Mouse (Mus musculus): ENCODE data around the gene Vkorc1l1. TPM values are rescaled to one million over a fixed set of nuclear protein-coding genes. Genes with fewer than 3 reads are reported as not detected.

Gene Vkorc1l1
- 20.3 and 24.3 TPM in 2 replicates for total RNA-seq (2014; rRNA removed)
- 14.4 and 14.6 TPM in 2 replicates for polyA plus RNA-seq (2012; rRNA removed)

DNA sequence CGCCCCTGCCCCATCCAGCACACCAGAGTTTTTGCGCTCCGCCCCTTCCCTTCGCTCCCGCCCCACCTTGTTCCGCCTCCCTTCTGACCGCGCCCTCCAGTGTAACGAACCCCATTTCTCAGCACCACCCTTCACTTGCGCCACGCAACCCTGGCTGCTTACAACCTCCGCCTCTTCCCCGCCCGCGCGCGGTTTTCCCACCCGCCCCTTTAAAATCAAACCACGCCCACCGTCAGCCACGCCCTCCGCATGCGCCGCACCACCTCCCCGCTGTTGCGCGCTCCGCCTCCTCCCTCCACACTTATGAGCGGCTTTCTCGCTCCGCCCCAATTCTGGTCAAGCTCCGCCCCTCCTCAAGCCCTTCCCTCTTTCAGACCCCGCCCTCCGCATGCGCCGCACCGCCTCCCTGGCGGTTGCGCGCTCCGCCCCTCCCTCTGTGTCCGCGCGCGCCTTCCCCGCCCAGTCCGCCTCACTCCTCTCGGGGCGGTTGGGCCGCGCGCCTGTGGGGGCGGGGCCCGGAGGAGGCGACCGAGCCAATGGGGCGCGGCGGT lies at the start of gene Vkorc1l1:
TSS of gene Vkorc1l1 (plus strand) at position 476 of the 551 bp plus-strand sequence.
- TF ChIP-seq POLR2A (IDR thresholded peaks at IDR 0.05; ENCODE audit: extremely low read depth, insufficient read depth, low read length) (no peak), CTCF (IDR thresholded peaks at IDR 0.05; ENCODE audit: low read depth, low read length) (no peak)
- H3K79me2 ChIP-seq (ENCODE audit: control insufficient read depth, insufficient read depth, low read length): peaks cover 11% of the 10 kb centered on the region; the same call in 1 of the 2 replicates
- peak; percentile 97 for DNase-seq (ENCODE audit: extremely low read depth, low read depth, low spot score)
- WGBS: under 1% methylated on average over 59 of the region's 59 CpGs
- peak within 1 kb of the TSS; percentile 98 for H3K9ac ChIP-seq (ENCODE audit: low read depth, low read length)
- peak within 1 kb of the TSS; percentile 95 for H3K27ac ChIP-seq (replicated peaks; ENCODE audit: insufficient read depth, low read depth, low read length)
- H3K4me1 ChIP-seq (ENCODE audit: control insufficient read depth, insufficient read depth, low read length): peaks cover 3% of the 10 kb centered on the region; the same call in 1 of the 2 replicates
- no peaks in the 10 kb centered on the region for H3K27me3 ChIP-seq (ENCODE audit: control insufficient read depth, insufficient read depth, low read length)
- H3K36me3 ChIP-seq (ENCODE audit: control insufficient read depth, insufficient read depth, low read length): no peaks in the 10 kb centered on the region; the same call in 1 of the 2 replicates
- H3K4me3 ChIP-seq (ENCODE audit: insufficient read depth, low read depth, low read length): peak within 1 kb of the TSS; percentile 99

DNA sequence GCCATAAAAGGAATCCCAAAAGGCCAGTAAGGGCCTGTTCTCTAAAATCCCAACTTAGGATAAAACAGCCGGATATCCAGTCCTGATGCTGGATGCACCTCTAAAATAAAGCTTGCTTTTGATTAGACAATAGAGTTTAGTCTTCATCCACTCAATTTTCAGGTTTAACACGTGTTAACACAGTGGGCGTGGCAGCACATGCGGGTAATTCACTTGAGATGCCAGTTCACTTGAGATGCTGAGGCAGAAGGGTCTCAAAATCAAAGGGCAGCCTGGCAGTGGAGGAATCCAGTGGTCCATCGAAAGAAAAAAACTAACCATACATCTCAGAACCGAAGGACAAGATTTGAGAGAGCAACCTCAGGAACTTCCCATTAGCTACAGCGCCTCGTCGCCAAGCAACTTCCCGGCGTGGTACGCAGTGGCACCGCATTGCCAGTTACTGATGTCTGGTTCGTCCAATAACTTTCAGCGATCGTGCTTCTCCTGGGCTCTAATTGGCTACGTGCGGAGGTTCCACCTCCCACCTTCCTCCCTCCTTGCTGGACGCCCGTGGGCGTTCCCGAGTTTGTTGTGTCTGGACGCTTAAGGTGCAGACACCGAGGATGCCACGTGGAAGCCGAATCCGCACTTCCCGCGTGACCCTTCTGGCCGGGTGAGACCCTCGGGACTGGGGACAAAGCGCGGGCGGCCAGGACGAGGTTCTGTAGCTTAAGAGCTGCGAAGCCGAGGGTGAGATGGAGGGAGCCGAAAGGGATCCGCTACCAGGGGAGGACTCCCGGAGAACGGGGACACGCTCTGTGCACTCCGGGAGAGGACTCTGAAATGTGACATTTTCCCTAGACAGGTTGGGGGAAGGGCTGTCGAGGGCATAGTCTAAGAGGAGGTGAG lies 46.3 kb upstream of the Vkorc1l1 start, which contains the start of gene Zbed5:
TSS of gene Zbed5 (plus strand) at position 526 of the 891 bp plus-strand sequence.
- H3K9ac ChIP-seq (ENCODE audit: low read depth, low read length): peak within 1 kb of the TSS; percentile 58
- WGBS: 3% methylated on average over 44 of the region's 44 CpGs
- H3K79me2 ChIP-seq (ENCODE audit: control insufficient read depth, insufficient read depth, low read length): no peaks in the 10 kb centered on the region
- DNase-seq (ENCODE audit: extremely low read depth, low read depth, low spot score): peak; percentile 93
- no peaks in the 10 kb centered on the region for H3K4me1 ChIP-seq (ENCODE audit: control insufficient read depth, insufficient read depth, low read length)
- peak within 1 kb of the TSS; percentile 63 for H3K4me3 ChIP-seq (ENCODE audit: insufficient read depth, low read depth, low read length)
- no peaks in the 10 kb centered on the region for H3K36me3 ChIP-seq (ENCODE audit: control insufficient read depth, insufficient read depth, low read length)
- TF ChIP-seq CTCF (IDR thresholded peaks at IDR 0.05; ENCODE audit: low read depth, low read length) (no peak), POLR2A (IDR thresholded peaks at IDR 0.05; ENCODE audit: extremely low read depth, insufficient read depth, low read length) (no peak)
- H3K27me3 ChIP-seq (ENCODE audit: control insufficient read depth, insufficient read depth, low read length): no peaks in the 10 kb centered on the region
- H3K27ac ChIP-seq (replicated peaks; ENCODE audit: insufficient read depth, low read depth, low read length): peak within 1 kb of the TSS; percentile 50; the same call in 1 of the 2 replicates

GRCm38 (mm10) chr5:129898449-129898848 lies 43.3 kb upstream of the Vkorc1l1 start, which contains the start of gene Phkg1:
Phkg1 (minus strand) TSS chr5:129898549.
- TF ChIP-seq POLR2A (IDR thresholded peaks at IDR 0.05; ENCODE audit: extremely low read depth, insufficient read depth, low read length) (no peak), CTCF (IDR thresholded peaks at IDR 0.05; ENCODE audit: low read depth, low read length) (no peak)
- Histone ChIP-seq H3K9ac (ENCODE audit: low read depth, low read length) (no peak within 1 kb of the TSS), H3K4me3 (ENCODE audit: insufficient read depth, low read depth, low read length) (no peak within 1 kb of the TSS), H3K36me3 (ENCODE audit: control insufficient read depth, insufficient read depth, low read length) (peaks cover 5% of the 10 kb centered on the region; the same call in 1 of the 2 replicates), H3K4me1 (ENCODE audit: control insufficient read depth, insufficient read depth, low read length) (no peaks in the 10 kb centered on the region), H3K27me3 (ENCODE audit: control insufficient read depth, insufficient read depth, low read length) (no peaks in the 10 kb centered on the region), H3K27ac (replicated peaks; ENCODE audit: insufficient read depth, low read depth, low read length) (no peak within 1 kb of the TSS), H3K79me2 (ENCODE audit: control insufficient read depth, insufficient read depth, low read length) (no peaks in the 10 kb centered on the region)
- WGBS: 100% methylated on average over 1 of the region's 1 CpGs
- DNase-seq (ENCODE audit: extremely low read depth, low read depth, low spot score): no peak

DNA sequence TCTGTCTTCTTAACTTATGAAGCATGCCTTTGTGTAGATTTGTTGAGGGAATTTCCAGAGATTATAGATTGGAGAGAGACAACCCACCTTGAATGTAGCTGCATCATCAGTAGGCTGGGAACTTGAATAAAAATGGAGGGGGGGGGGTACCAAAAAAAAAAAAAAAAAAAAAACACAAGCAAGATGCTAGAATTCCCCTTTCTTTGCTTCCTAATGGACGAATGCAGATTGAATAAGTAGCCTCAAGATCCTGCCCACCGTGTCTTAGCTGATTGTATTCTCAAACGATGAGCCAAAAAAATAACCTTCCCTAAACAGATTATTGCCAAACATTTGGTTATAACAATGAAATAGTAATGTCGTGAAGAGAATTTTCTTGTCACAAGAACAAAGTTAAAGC lies 34.0 kb upstream of the Vkorc1l1 start:
- H3K79me2 ChIP-seq (ENCODE audit: control insufficient read depth, insufficient read depth, low read length): no peaks in the 10 kb centered on the region
- no peak overlapping the region for H3K27ac ChIP-seq (replicated peaks; ENCODE audit: insufficient read depth, low read depth, low read length)
- H3K4me1 ChIP-seq (ENCODE audit: control insufficient read depth, insufficient read depth, low read length): no peaks in the 10 kb centered on the region
- no peaks in the 10 kb centered on the region for H3K36me3 ChIP-seq (ENCODE audit: control insufficient read depth, insufficient read depth, low read length)
- TF ChIP-seq CTCF (IDR thresholded peaks at IDR 0.05; ENCODE audit: low read depth, low read length): no peak
- TF ChIP-seq POLR2A (IDR thresholded peaks at IDR 0.05; ENCODE audit: extremely low read depth, insufficient read depth, low read length): no peak
- H3K9ac ChIP-seq (ENCODE audit: low read depth, low read length): no peak overlapping the region
- WGBS: 47% methylated on average over 4 of the region's 4 CpGs
- no peak overlapping the region for H3K4me3 ChIP-seq (ENCODE audit: insufficient read depth, low read depth, low read length)
- no peaks in the 10 kb centered on the region for H3K27me3 ChIP-seq (ENCODE audit: control insufficient read depth, insufficient read depth, low read length)
- no peak for DNase-seq (ENCODE audit: extremely low read depth, low read depth, low spot score)

- H3K79me2 ChIP-seq (ENCODE audit: control insufficient read depth, insufficient read depth, low read length): no peaks in the 10 kb centered on the region
- under 1% methylated on average over 63 of the region's 63 CpGs for WGBS
- TF ChIP-seq POLR2A (IDR thresholded peaks at IDR 0.05; ENCODE audit: extremely low read depth, insufficient read depth, low read length) (peak; percentile 49; the same call in 1 of the 2 replicates), CTCF (IDR thresholded peaks at IDR 0.05; ENCODE audit: low read depth, low read length) (peak; percentile 26)
- no peaks in the 10 kb centered on the region for H3K36me3 ChIP-seq (ENCODE audit: control insufficient read depth, insufficient read depth, low read length)
- H3K4me1 ChIP-seq (ENCODE audit: control insufficient read depth, insufficient read depth, low read length): no peaks in the 10 kb centered on the region
- peak within 1 kb of the TSS; percentile 90 for H3K9ac ChIP-seq (ENCODE audit: low read depth, low read length)
- H3K27me3 ChIP-seq (ENCODE audit: control insufficient read depth, insufficient read depth, low read length): no peaks in the 10 kb centered on the region
- H3K4me3 ChIP-seq (ENCODE audit: insufficient read depth, low read depth, low read length): peak within 1 kb of the TSS; percentile 92
- H3K27ac ChIP-seq (replicated peaks; ENCODE audit: insufficient read depth, low read depth, low read length): peak within 1 kb of the TSS; percentile 86
- DNase-seq (ENCODE audit: extremely low read depth, low read depth, low spot score): peak; percentile 65
Observed at GRCm38 (mm10) chr5:129908242-129908965, 33.4 kb upstream of the Vkorc1l1 start, which contains the start of gene Nupr1l. Nupr1l (plus strand) TSS chr5:129908540.
